Comparison of ENCODE assay signal across 8 mouse cellular contexts in genomic region chr10:14055533-14055981, GRCm38 (mm10).
DNase-seq lines count a peak whose midpoint lies in the region; ATAC-seq and TF ChIP-seq lines count a peak whose summit lies in the region.

No protein-coding gene starts in this region.

- TF ChIP-seq POLR2A in cortical plate, adult 2 months (IDR thresholded peaks at IDR 0.05; ENCODE audit: extremely low read depth, insufficient read depth, low read length) = no peak

- H3K4me3 ChIP-seq in gastrocnemius, adult 2 months = peak overlapping the region; percentile 45
- H3K4me3 ChIP-seq in cortical plate, adult 2 months (ENCODE audit: insufficient read depth, low read length) = no peak overlapping the region

- peak; percentile 21; the same call in 1 of the 2 replicates for ATAC-seq in megakaryocyte progenitor cell, adult 5-6 weeks (replicated peaks; ENCODE audit: poor library complexity)

- peak; percentile 64 for DNase-seq in gastrocnemius, adult 2 months
- DNase-seq in gastrocnemius, postnatal 14 days = no peak
- DNase-seq in CD4-positive, CD25-positive, alpha-beta regulatory T cell, adult 2 months (ENCODE audit: low read depth, low spot score) = peak; percentile 61
- DNase-seq in heart, postnatal 10 days = peak; percentile 47 to 66
- DNase-seq in frontal cortex, postnatal 25 days (ENCODE audit: low spot score in 2 of 2) = no peak
- no peak for DNase-seq in adipocyte (ENCODE audit: low spot score)

- TF ChIP-seq CTCF in gastrocnemius, adult 2 months (IDR thresholded peaks at IDR 0.05) = no peak
- no peak for TF ChIP-seq CTCF in cortical plate, adult 2 months (IDR thresholded peaks at IDR 0.05; ENCODE audit: extremely low read depth, insufficient read depth, low read length)

- peaks cover 32% of the 10 kb centered on the region for H3K4me1 ChIP-seq in cortical plate, adult 2 months (ENCODE audit: control insufficient read depth, insufficient read depth, low read length)

- peak overlapping the region; percentile 87 for H3K27ac ChIP-seq in gastrocnemius, adult 2 months
- peak overlapping the region; percentile 45 for H3K27ac ChIP-seq in cortical plate, adult 2 months (ENCODE audit: insufficient read depth, low read length)

- intact Hi-C loops in gastrocnemius, adult 2 months (cut with DNase I) = no loop called here
- intact Hi-C loops in gastrocnemius, postnatal 14 days (cut with DNase I; ENCODE audit: low total_unique reads) = no loop called here
- intact Hi-C loops in heart, postnatal 10 days (cut with DNase I) = loop anchor here (5.0 kb wide), 1 partner anchor 38 kb away; no protein-coding TSS in a partner anchor

Comparison
In these comparisons a context has a peak if more than half of its experiments do, and no peak if none do; other contexts are left out.
1. DNase-seq: peak in gastrocnemius, adult 2 months (single experiment), CD4-positive, CD25-positive, alpha-beta regulatory T cell, adult 2 months (single experiment) and heart, postnatal 10 days (2 of 2); none in gastrocnemius, postnatal 14 days (single experiment), frontal cortex, postnatal 25 days (0 of 2) and adipocyte (single experiment).